Mouse (Mus musculus) frontal cortex, adult 2 months (tissue): ENCODE measurements at regions not wholly inside any gene's neighbourhood (a gene's known extent, or its start where the extent isn't known, plus 50 kb on each side); places are given as distances from the start of the nearest gene placed in this dataset.

Experiments
- DNase-seq, 2 experiments: peaks; one replicate each; pipeline ENCODE4 v3.0.0; 2022; ENCODE audit warnings: low spot score in 1 of 2; ENCODE audit errors: extremely low spot score in 1 of 2

- DNase-seq: no peak
These were observed 750.3 kb downstream of the Nedd1 start for GRCm38 (mm10) chr10:91971951-91972350.

- DNase-seq: no peak
These were observed 754.5 kb downstream of the Nedd1 start for GRCm38 (mm10) chr10:91967570-91968310.

- no peak for DNase-seq
These were observed 762.3 kb downstream of the Nedd1 start for GRCm38 (mm10) chr10:91959734-91960492.

GRCm38 (mm10) chr10:91953078-91953477, 769.1 kb downstream of the Nedd1 start:
- DNase-seq: no peak

- peak in 1 of 2 experiments; percentile 1 for DNase-seq
These were observed 742.5 kb upstream of the Tmpo start for GRCm38 (mm10) chr10:91923626-91924025.

- DNase-seq: no peak
These were observed 708.7 kb upstream of the Tmpo start for GRCm38 (mm10) chr10:91889864-91890263.

GRCm38 (mm10) chr10:91888537-91888936, 707.4 kb upstream of the Tmpo start:
- peak in 1 of 2 experiments; percentile 51 for DNase-seq

- DNase-seq: no peak
These were observed 702.0 kb upstream of the Tmpo start for GRCm38 (mm10) chr10:91883155-91883554.

- no peak for DNase-seq
These were observed 701.4 kb upstream of the Tmpo start for GRCm38 (mm10) chr10:91882481-91882880.

- DNase-seq: no peak
These were observed 700.6 kb upstream of the Tmpo start for GRCm38 (mm10) chr10:91881521-91882228.

GRCm38 (mm10) chr10:91875450-91875849, 694.3 kb upstream of the Tmpo start:
- DNase-seq: peak in 1 of 2 experiments; percentile 34

GRCm38 (mm10) chr10:91871244-91871643, 690.1 kb upstream of the Tmpo start:
- peak in 1 of 2 experiments; percentile 75 for DNase-seq

- DNase-seq: no peak
These were observed 677.8 kb upstream of the Tmpo start for GRCm38 (mm10) chr10:91858711-91859595.

- DNase-seq: no peak
These were observed 646.0 kb upstream of the Tmpo start for GRCm38 (mm10) chr10:91827074-91827473.

- DNase-seq: no peak
These were observed 642.4 kb upstream of the Tmpo start for GRCm38 (mm10) chr10:91823499-91823898.

GRCm38 (mm10) chr10:91804870-91805269, 623.8 kb upstream of the Tmpo start:
- DNase-seq: no peak
